Mouse (Mus musculus) limb, embryonic 12.5 days (tissue): Measurements from ENCODE around the gene Tomm40. TPM values are rescaled to one million over a fixed set of nuclear protein-coding genes. Genes with fewer than 3 reads are reported as not detected.
A peak's percentile ranks its signal among the peaks of the same experiment; 100 is the strongest.

ENCODE experiments used
- ATAC-seq: fragments of 200-750 bp; cut with Nextera tagmentation; 2 replicates; pipeline ENCODE4 v1.8.0; 2017; ENCODE audit warnings: low read depth, moderate TSS enrichment; ENCODE audit not compliant: insufficient number of reproducible peaks, insufficient read depth, low FRiP score, low TSS enrichment
- H3K27ac ChIP-seq: fragments of 300-500 bp; sonication (generic); 2 replicates; pipeline ENCODE4 v1.5.1; 2016; ENCODE audit warnings: mild to moderate bottlenecking, moderate library complexity
- H3K27me3 ChIP-seq: fragments of 300-500 bp; sonication (generic); 2 replicates; pipeline ENCODE4 v1.6.1; 2016; ENCODE audit warnings: mild to moderate bottlenecking, moderate library complexity
- H3K36me3 ChIP-seq: fragments of 300-500 bp; sonication (generic); 2 replicates; pipeline ENCODE4 v1.6.1; 2016; ENCODE audit warnings: mild to moderate bottlenecking, moderate library complexity
- H3K4me1 ChIP-seq: fragments of 300-500 bp; sonication (generic); replicated peaks from 2 replicates; pipeline ENCODE4 v1.6.1; 2016
- H3K4me2 ChIP-seq: fragments of 300-500 bp; sonication (generic); 2 replicates; pipeline ENCODE4 v1.6.1; 2016; ENCODE audit warnings: mild to moderate bottlenecking, moderate library complexity
- H3K4me3 ChIP-seq: fragments of 300-500 bp; sonication (generic); replicated peaks from 2 replicates; pipeline ENCODE4 v1.5.1; 2016; ENCODE audit warnings: mild to moderate bottlenecking
- H3K9ac ChIP-seq: fragments of 300-500 bp; sonication (generic); replicated peaks from 2 replicates; pipeline ENCODE4 v1.6.1; 2016; ENCODE audit warnings: mild to moderate bottlenecking, moderate library complexity
- H3K9me3 ChIP-seq: fragments of 300-500 bp; sonication (generic); 2 replicates; pipeline ENCODE4 v1.6.1; 2016; ENCODE audit warnings: mild to moderate bottlenecking, moderate library complexity
- WGBS: fragments of 180-500 bp; shearing (Covaris S2); methylation state at CpG from one replicate; pipeline ENCODE4 v1.1.7; 2016; 5-methylcytosine and 5-hydroxymethylcytosine counted together
- polyA plus RNA-seq: library from polyadenylated mRNA; unstranded; fragments of >200 nt; fragmentation: Nextera tagmentation; extraction: Ambion mirVana; gene quantifications from 2 replicates; pipeline ENCODE4 v1.2.1, GENCODE M21; 2016

The Tomm40 gene
- polyA plus RNA-seq, 1 experiment from 2014 or later: 174 TPM

DNA sequence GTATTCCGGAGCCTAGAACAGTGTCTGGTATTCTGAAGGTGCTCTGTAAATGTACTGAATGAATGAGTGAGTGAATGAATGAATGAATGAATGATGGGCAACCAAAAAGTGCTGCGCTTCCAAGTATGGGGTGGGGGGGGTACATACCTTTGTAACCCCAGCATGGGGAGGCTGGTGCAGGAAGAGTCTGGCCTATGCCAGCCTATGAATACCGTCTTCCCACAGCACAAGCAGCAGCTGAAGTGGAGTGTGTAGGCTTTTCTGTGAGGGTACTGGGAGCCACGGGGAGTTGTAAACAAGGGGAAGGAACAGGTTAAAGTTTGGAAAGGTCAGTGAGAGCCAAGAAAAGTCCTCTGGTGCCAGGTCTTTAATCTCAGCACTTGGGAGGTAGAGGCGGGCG, 28.6 kb upstream of the Tomm40 start:
- no peak overlapping the region for H3K4me2 ChIP-seq
- H3K4me3 ChIP-seq: no peak overlapping the region
- WGBS: 90% methylated on average over 6 of the region's 6 CpGs
- H3K9me3 ChIP-seq: no peaks in the 10 kb centered on the region
- no peak overlapping the region for H3K9ac ChIP-seq
- no peak overlapping the region for H3K27ac ChIP-seq
- H3K27me3 ChIP-seq: no peaks in the 10 kb centered on the region
- peaks cover 45% of the 10 kb centered on the region for H3K4me1 ChIP-seq
- ATAC-seq: no peak
- H3K36me3 ChIP-seq: peaks cover 48% of the 10 kb centered on the region

DNA sequence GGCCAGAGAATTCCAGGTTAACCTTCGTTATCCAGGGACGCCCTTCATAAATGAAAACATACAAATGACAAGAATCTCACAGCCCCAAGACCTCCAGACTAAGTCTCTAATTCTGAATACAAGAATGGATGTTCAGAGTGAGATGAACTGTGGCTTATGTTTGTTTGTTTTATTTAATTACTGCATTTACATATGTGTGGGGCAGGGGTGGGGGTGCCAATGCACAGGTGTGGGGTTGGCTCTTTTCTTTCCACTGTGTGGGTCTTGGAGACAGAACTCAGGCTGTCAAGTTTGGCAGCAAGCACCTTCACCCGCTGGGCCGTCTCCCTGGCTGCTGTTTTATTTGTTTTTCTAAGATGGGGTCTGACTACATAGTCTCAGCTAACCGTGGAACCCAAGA, 27.2 kb upstream of the Tomm40 start:
- peaks cover 33% of the 10 kb centered on the region for H3K4me1 ChIP-seq
- no peak overlapping the region for H3K27ac ChIP-seq
- no peak overlapping the region for H3K9ac ChIP-seq
- H3K36me3 ChIP-seq: peaks cover 57% of the 10 kb centered on the region
- ATAC-seq: no peak
- no peaks in the 10 kb centered on the region for H3K9me3 ChIP-seq
- no peak overlapping the region for H3K4me2 ChIP-seq
- WGBS: 53% methylated on average over 5 of the region's 5 CpGs
- no peaks in the 10 kb centered on the region for H3K27me3 ChIP-seq
- H3K4me3 ChIP-seq: no peak overlapping the region

DNA sequence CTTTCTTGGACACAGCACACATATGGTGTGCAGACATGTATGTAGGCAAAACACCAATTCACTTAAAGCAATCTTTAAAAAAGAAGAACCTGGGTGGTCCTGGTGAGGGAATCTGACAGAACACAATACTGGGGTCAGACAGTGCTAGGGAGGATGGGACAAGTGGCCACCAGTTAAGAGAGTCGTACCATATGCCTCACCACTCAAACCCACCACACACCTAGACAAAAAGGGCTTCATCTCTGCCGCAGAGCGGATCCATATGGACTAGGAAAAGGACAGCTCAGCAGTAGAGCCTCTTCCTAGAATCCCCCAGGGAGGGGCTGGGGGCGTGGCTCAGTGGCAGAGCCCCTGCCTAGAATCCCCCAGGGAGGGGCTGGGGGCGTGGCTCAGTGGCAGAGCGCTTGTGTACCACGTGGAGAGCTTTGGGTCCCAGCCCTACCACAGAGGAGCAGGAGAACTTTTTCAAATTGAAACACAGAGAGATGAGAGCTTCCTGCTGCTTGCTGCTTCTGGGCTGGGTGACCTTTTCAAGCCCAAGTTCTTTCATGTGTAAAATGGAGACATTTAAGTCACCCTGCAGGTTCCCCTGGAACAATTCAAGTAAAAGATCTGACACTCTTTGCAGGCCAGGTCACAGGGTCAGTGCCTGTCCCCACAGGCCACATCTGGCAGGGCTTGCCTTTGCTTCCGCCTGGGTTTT, 26.2 kb upstream of the Tomm40 start:
- Histone ChIP-seq H3K4me2 (no peak overlapping the region), H3K36me3 (peaks cover 67% of the 10 kb centered on the region), H3K4me3 (no peak overlapping the region), H3K27me3 (no peaks in the 10 kb centered on the region), H3K9me3 (no peaks in the 10 kb centered on the region), H3K4me1 (peaks cover 23% of the 10 kb centered on the region), H3K27ac (peak overlapping the region; percentile 29; the same call in 1 of the 2 replicates), H3K9ac (no peak overlapping the region)
- WGBS: 11% methylated on average over 8 of the region's 8 CpGs
- ATAC-seq: no peak; the same call in 1 of the 2 replicates

DNA sequence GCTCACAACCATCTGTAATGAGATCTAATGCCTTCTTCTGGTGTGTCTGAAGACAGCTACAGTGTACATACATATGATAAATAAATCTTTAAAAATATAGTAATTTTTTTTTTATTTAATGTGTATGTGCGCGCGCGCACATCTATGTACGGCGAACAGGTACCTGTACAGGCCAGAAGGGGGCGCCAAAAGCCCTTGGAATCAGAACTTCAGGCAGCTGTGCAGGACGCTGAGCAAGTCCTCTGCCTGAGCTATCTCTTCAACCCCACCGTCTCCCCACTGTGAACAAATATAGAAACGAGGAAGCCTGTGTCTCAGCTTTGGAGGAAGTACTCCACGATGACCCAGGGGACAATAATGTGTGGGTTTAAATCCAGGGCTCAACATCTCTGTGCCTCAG, 25.0 kb upstream of the Tomm40 start:
- Histone ChIP-seq H3K36me3 (peaks cover 74% of the 10 kb centered on the region), H3K4me3 (no peak overlapping the region), H3K9ac (no peak overlapping the region), H3K9me3 (no peaks in the 10 kb centered on the region), H3K27me3 (no peaks in the 10 kb centered on the region), H3K4me1 (peaks cover 15% of the 10 kb centered on the region), H3K4me2 (no peak overlapping the region), H3K27ac (no peak overlapping the region)
- 89% methylated on average over 11 of the region's 11 CpGs for WGBS
- no peak for ATAC-seq

DNA sequence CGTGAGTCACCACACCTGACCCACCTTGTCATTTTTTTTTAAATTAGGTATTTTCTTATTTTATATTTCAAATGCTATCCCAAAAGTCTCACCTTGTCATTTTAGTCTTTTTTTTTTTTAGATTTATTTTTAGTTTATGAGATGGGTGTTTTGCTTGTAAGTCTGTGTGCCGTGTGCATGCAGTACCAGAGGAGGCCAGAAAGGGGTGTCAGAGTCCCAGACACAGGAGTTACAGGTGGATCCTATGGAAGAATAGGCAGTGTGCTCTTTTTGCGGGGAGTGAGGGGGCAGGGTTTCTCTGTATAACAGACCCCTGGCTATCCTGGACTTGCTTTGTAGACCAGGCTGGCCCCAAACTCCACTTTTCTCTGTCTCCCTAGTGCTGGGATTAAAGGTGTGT, 23.5 kb upstream of the Tomm40 start:
- no peak overlapping the region for H3K9ac ChIP-seq
- peaks cover 78% of the 10 kb centered on the region for H3K36me3 ChIP-seq
- no peak overlapping the region for H3K4me3 ChIP-seq
- no peak for ATAC-seq
- H3K27ac ChIP-seq: no peak overlapping the region; the same call in 1 of the 2 replicates
- H3K9me3 ChIP-seq: no peaks in the 10 kb centered on the region
- H3K4me1 ChIP-seq: peaks cover 6% of the 10 kb centered on the region; the same call in 1 of the 2 replicates
- no peak overlapping the region for H3K4me2 ChIP-seq
- 87% methylated on average over 3 of the region's 3 CpGs for WGBS
- H3K27me3 ChIP-seq: no peaks in the 10 kb centered on the region

DNA sequence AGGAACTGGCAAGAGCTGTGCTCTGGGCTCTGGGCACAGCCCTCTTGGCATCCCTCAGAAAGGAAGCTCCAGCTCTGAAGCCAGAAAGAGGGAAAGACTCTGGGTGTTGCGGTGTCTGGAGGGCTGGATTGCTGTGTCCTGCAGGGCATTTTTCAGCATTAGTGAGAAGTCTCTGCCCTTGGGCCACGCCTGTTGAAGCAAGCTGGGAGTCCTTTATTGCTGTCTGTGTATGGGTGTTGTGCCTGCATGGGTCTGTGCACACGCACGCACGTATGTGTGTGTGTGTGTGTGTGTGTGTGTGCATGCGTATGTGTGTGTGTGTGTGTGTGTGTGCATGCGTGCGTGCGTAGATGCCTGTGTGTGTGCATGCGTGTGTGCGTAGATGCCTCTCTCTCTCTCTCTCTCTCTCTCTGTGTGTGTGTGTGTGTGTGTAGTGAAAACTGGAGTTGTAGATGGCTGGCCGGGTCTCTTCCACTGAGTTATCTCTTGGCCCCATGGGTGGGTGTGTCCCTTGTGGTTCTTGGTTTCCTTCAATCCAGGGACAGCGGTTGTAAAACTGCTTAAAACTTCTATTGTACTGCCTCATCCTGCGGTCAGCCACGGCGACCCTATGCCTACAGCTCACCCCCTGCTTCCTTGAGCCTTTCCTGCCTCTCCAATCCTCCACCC, 21.3 kb upstream of the Tomm40 start:
- Histone ChIP-seq H3K27ac (no peak overlapping the region), H3K9ac (no peak overlapping the region), H3K9me3 (no peaks in the 10 kb centered on the region), H3K4me1 (peaks cover 2% of the 10 kb centered on the region; the same call in 1 of the 2 replicates), H3K4me2 (no peak overlapping the region), H3K27me3 (no peaks in the 10 kb centered on the region), H3K4me3 (no peak overlapping the region), H3K36me3 (peaks cover 83% of the 10 kb centered on the region)
- 92% methylated on average over 16 of the region's 16 CpGs for WGBS
- ATAC-seq: no peak

DNA sequence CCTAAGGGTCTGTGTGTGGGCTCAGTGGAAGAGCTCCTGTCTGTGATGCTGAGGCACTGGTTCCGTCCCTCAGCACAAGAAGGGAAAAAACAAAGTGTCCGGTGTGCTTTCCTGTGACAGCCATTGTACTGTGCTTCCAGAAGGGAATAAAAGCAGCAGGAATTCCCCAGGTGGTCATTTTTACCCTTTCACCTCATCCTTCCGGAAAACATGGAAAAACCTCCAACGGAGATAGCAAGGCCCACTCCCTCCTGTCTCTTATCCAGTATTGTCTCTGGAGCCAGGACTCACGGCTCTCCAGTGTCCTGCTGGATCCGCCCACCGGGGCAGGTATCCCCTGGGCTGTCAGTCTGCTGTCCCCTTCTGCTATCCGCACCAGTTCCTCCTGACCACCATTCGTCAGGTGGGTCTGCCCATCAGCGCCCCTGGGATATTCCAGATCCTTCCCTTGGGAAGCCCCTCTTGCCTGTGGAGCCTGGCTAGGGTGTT, 19.0 kb upstream of the Tomm40 start:
- H3K27ac ChIP-seq: no peak overlapping the region
- no peaks in the 10 kb centered on the region for H3K4me1 ChIP-seq
- H3K4me3 ChIP-seq: no peak overlapping the region
- H3K4me2 ChIP-seq: no peak overlapping the region
- no peak for ATAC-seq
- peaks cover 90% of the 10 kb centered on the region for H3K36me3 ChIP-seq
- 85% methylated on average over 10 of the region's 10 CpGs for WGBS
- no peaks in the 10 kb centered on the region for H3K9me3 ChIP-seq
- H3K27me3 ChIP-seq: no peaks in the 10 kb centered on the region
- H3K9ac ChIP-seq: no peak overlapping the region

DNA sequence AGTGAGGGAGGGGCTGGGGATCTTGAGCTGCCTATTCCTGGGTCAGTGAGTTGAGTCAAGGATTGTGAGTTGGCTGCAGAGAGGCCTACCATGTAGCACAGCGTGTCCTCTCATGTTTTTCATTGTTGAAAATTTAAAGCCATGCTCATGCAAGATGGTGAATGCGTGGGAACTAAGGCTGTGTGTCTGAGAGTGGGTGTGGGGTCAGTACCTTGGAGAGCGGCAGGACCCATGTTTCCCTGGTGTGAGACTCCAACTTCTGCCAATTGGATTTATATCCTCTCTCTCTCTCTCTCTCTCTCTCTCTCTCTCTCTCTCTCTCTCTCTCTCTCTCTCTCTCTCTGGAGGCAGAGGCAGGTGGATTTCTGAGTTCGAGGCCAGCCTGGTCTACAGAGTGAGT, 11.3 kb upstream of the Tomm40 start:
- no peak for ATAC-seq
- WGBS: 95% methylated on average over 4 of the region's 4 CpGs

DNA sequence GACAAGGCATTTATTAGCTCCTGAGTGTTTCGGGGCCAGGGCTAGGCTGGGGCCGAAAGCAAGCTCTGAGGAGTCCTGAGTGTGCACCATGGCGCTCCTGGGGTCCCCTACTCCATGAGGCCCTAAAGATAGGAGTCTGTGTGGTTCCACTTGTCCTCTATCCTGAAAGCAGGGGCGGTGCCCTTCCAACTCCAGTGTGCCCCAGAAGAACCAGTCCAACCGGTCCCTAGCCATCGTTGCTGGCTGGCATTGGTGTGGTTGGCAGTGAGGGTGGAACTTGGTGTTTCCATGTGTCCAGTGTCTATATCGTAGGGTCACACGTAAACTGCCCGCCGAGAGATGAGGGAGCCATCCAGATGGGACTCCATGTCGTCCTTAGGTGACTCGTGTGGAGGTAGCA, 8.9 kb upstream of the Tomm40 start:
- Histone ChIP-seq H3K4me2 (no peak overlapping the region), H3K27me3 (no peaks in the 10 kb centered on the region), H3K27ac (no peak overlapping the region), H3K4me1 (no peaks in the 10 kb centered on the region), H3K9ac (no peak overlapping the region), H3K4me3 (no peak overlapping the region), H3K36me3 (peaks cover 93% of the 10 kb centered on the region), H3K9me3 (peaks cover 13% of the 10 kb centered on the region)
- no peak for ATAC-seq
- 93% methylated on average over 12 of the region's 12 CpGs for WGBS

More for the DNA sequence above, 11.3 kb upstream of the Tomm40 start:
- H3K27ac ChIP-seq: no peak overlapping the region
- H3K36me3 ChIP-seq: peaks cover 93% of the 10 kb centered on the region
- H3K9ac ChIP-seq: no peak overlapping the region
- no peaks in the 10 kb centered on the region for H3K4me1 ChIP-seq
- no peaks in the 10 kb centered on the region for H3K27me3 ChIP-seq
- no peak overlapping the region for H3K4me3 ChIP-seq
- peaks cover under 1% of the 10 kb centered on the region for H3K9me3 ChIP-seq
- H3K4me2 ChIP-seq: no peak overlapping the region

DNA sequence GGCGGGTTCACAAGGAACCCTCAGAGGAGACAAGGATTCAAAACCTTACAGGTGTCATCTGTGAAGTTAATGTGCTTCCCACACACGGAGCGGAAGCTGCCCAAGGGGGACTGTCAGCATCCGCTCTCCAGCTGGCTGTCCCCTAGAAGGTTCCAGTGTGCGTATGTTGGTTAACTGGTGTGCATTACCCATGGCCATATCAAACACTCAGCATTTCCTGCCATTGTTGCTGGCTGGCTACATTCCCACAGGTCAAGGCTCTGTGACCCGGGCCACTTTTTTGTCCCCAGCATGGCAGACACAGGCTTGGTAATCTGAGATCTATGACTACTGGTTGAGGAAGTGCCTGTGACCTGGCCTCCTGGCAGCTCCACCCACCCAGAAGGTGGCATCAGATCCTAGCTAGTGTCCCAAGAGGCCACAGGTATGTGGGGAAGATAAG, 7.5 kb upstream of the Tomm40 start:
- H3K9me3 ChIP-seq: peaks cover 13% of the 10 kb centered on the region
- no peaks in the 10 kb centered on the region for H3K27me3 ChIP-seq
- no peak overlapping the region for H3K4me3 ChIP-seq
- H3K4me2 ChIP-seq: no peak overlapping the region
- no peaks in the 10 kb centered on the region for H3K4me1 ChIP-seq
- no peak overlapping the region for H3K9ac ChIP-seq
- WGBS: 90% methylated on average over 6 of the region's 6 CpGs
- no peak for ATAC-seq
- H3K36me3 ChIP-seq: peaks cover 91% of the 10 kb centered on the region
- no peak overlapping the region for H3K27ac ChIP-seq

DNA sequence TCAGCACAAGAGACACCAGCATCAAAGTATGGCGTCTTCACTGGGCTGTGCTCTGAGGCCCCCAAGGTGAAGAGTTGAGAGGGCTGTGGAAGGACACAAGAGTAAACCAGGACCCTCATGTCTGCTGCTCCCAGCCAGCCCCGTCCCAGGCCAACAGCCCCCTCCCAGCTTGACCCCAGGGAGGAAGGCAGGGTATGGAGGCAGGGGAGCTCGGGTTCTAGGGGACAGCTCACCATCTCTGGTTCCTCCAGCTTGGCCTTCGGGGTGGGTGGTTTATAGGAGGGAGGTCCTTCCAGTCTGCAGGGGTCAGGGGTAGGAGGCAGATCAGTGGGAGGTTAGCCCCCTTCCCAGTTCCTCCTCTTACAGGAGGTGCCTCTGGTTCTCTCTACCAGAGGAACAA, 4.0 kb upstream of the Tomm40 start:
- H3K27ac ChIP-seq: no peak overlapping the region
- H3K36me3 ChIP-seq: peaks cover 63% of the 10 kb centered on the region
- H3K4me2 ChIP-seq: no peak overlapping the region
- peaks cover 6% of the 10 kb centered on the region for H3K4me1 ChIP-seq
- peaks cover 13% of the 10 kb centered on the region for H3K9me3 ChIP-seq
- 89% methylated on average over 4 of the region's 4 CpGs for WGBS
- H3K27me3 ChIP-seq: no peaks in the 10 kb centered on the region
- no peak for ATAC-seq
- H3K4me3 ChIP-seq: no peak overlapping the region
- no peak overlapping the region for H3K9ac ChIP-seq
